Mouse (Mus musculus) G1E (cell line): ENCODE data around the gene Tff2.

ENCODE experiments used
- GATA1 ChIP-seq: IDR thresholded peaks from 2 replicates; pipeline ENCODE4 v1.6.1; 2012; ENCODE audit warnings: borderline replicate concordance, low read length, inconsistent platforms, mixed read lengths
- POLR2AphosphoS5 ChIP-seq: IDR thresholded peaks from 2 replicates; pipeline ENCODE4 v1.6.1; 2012; ENCODE audit warnings: low read depth, low read length, inconsistent platforms; ENCODE audit not compliant: insufficient replicate concordance

GRCm38 (mm10) chr17:31183180-31183974 lies 39.3 kb upstream of the Tff2 start:
- TF ChIP-seq GATA1 (no peak), POLR2AphosphoS5 (no peak)
